Mouse (Mus musculus): ENCODE measurements around the gene Fam114a1. TPM values are rescaled to one million over a fixed set of nuclear protein-coding genes. Genes with fewer than 3 reads are reported as not detected.

Gene Fam114a1
- polyA plus RNA-seq (2015; fragmentation: Illumina TruSeq; extraction: RNeasy Lipid Tissue Mini Kit (QIAGEN cat#74804); ENCODE audit: insufficient read depth, low read depth, low replicate concordance) = 19.3 TPM

GRCm38 (mm10) chr5:64969861-64970771 is at the start of gene Fam114a1:
Gene Fam114a1 (plus strand): TSS chr5:64970071.

GRCm38 (mm10) chr5:64959843-64960230 is 10.0 kb upstream of the Fam114a1 start, which contains the start of gene Tlr6:
Gene Tlr6 (minus strand): TSS chr5:64960097.

Other genes with a start within 250 kb of the Fam114a1 start
- 9.9 TPM for gene Klf3, start 166.7 kb upstream of the Fam114a1 start, polyA plus RNA-seq (2015; fragmentation: Illumina TruSeq; extraction: RNeasy Lipid Tissue Mini Kit (QIAGEN cat#74804); ENCODE audit: insufficient read depth, low read depth, low replicate concordance)
- gene Tlr1, start 36.5 kb upstream of the Fam114a1 start, polyA plus RNA-seq (2015; fragmentation: Illumina TruSeq; extraction: RNeasy Lipid Tissue Mini Kit (QIAGEN cat#74804); ENCODE audit: insufficient read depth, low read depth, low replicate concordance) = 0.35 TPM
- gene Tlr6, start 10.0 kb upstream of the Fam114a1 start, polyA plus RNA-seq (2015; fragmentation: Illumina TruSeq; extraction: RNeasy Lipid Tissue Mini Kit (QIAGEN cat#74804); ENCODE audit: insufficient read depth, low read depth, low replicate concordance) = 1.1 TPM
- gene Tmem156, start 122.1 kb downstream of the Fam114a1 start, polyA plus RNA-seq (2015; fragmentation: Illumina TruSeq; extraction: RNeasy Lipid Tissue Mini Kit (QIAGEN cat#74804); ENCODE audit: insufficient read depth, low read depth, low replicate concordance) = not detected
- gene Klhl5, start 137.5 kb downstream of the Fam114a1 start, polyA plus RNA-seq (2015; fragmentation: Illumina TruSeq; extraction: RNeasy Lipid Tissue Mini Kit (QIAGEN cat#74804); ENCODE audit: insufficient read depth, low read depth, low replicate concordance) = 8.7 TPM
- 1.3 TPM for gene Wdr19, start 229.6 kb downstream of the Fam114a1 start, polyA plus RNA-seq (2015; fragmentation: Illumina TruSeq; extraction: RNeasy Lipid Tissue Mini Kit (QIAGEN cat#74804); ENCODE audit: insufficient read depth, low read depth, low replicate concordance)

All from pancreas, adult 10 weeks (tissue).